Mouse (Mus musculus) adrenal gland, postnatal 14 days (tissue): ENCODE results near the gene Wnt3a. TPM values are rescaled to one million over a fixed set of nuclear protein-coding genes. Genes with fewer than 3 reads are reported as not detected.
"Not testable (repeated sequence)": the region's sequence is repeated elsewhere in the genome, so short reads cannot be mapped to it uniquely, and the experiment has no call there.

ENCODE experiments used
- DNase-seq: peaks from one replicate; pipeline ENCODE4 v3.0.0; 2021; ENCODE audit warnings: mixed read lengths
- total RNA-seq: library from RNA; stranded (reverse); gene quantifications from 2 replicates; pipeline ENCODE4 v1.2.3, GENCODE M21; 2021

Gene Wnt3a
- total RNA-seq, 1 experiment from 2014 or later = not detected

GRCm38 (mm10) chr11:59307422-59308163, 17.0 kb upstream of the Wnt3a start:
- peak; percentile 92 for DNase-seq

- DNase-seq = peak; percentile 76
Measured at GRCm38 (mm10) chr11:59306461-59307421, 16.2 kb upstream of the Wnt3a start, which contains the start of gene Wnt9a. Wnt9a (plus strand) TSS chr11:59306928.

GRCm38 (mm10) chr11:59305821-59306215, 15.3 kb upstream of the Wnt3a start:
- no peak for DNase-seq

GRCm38 (mm10) chr11:59305008-59305820, 14.7 kb upstream of the Wnt3a start:
- no peak for DNase-seq

GRCm38 (mm10) chr11:59302700-59303569, 12.4 kb upstream of the Wnt3a start:
- peak; percentile 91 for DNase-seq

GRCm38 (mm10) chr11:59301053-59301452, 10.5 kb upstream of the Wnt3a start:
- not testable (repeated sequence) for DNase-seq

- DNase-seq = peak; percentile 55
Measured at GRCm38 (mm10) chr11:59300185-59300584, 9.6 kb upstream of the Wnt3a start.

- peak; percentile 68 for DNase-seq
Measured at GRCm38 (mm10) chr11:59297941-59298340, 7.4 kb upstream of the Wnt3a start.

GRCm38 (mm10) chr11:59293616-59294015, 3.1 kb upstream of the Wnt3a start:
- DNase-seq = peak; percentile 80

GRCm38 (mm10) chr11:59289706-59290105, 846 bp downstream of the Wnt3a start:
- DNase-seq = no peak

- DNase-seq = no peak
Measured at GRCm38 (mm10) chr11:59284146-59284545, 6.4 kb downstream of the Wnt3a start.

- DNase-seq = peak; percentile 73
Measured at GRCm38 (mm10) chr11:59282933-59283332, 7.6 kb downstream of the Wnt3a start.

- DNase-seq = no peak
Measured at GRCm38 (mm10) chr11:59282111-59282510, 8.4 kb downstream of the Wnt3a start.

- no peak for DNase-seq
Measured at GRCm38 (mm10) chr11:59278047-59278446, 12.5 kb downstream of the Wnt3a start.

GRCm38 (mm10) chr11:59276877-59277276, 13.7 kb downstream of the Wnt3a start:
- DNase-seq = no peak

GRCm38 (mm10) chr11:59274184-59274583, 16.4 kb downstream of the Wnt3a start:
- DNase-seq = no peak

- DNase-seq = no peak
Measured at GRCm38 (mm10) chr11:59266727-59267126, 23.8 kb downstream of the Wnt3a start.

- no peak for DNase-seq
Measured at GRCm38 (mm10) chr11:59265154-59265813, 25.3 kb downstream of the Wnt3a start.

- DNase-seq = no peak
Measured at GRCm38 (mm10) chr11:59264593-59264992, 26.0 kb downstream of the Wnt3a start.

- peak; percentile 75 for DNase-seq
Measured at GRCm38 (mm10) chr11:59263870-59264563, 26.5 kb downstream of the Wnt3a start.
